Mouse (Mus musculus): ENCODE results near the gene Hhatl. TPM values are rescaled to one million over a fixed set of nuclear protein-coding genes. Genes with fewer than 3 reads are reported as not detected.

The Hhatl gene
- polyA plus RNA-seq, 1 experiment from 2014 or later: not detected

DNA sequence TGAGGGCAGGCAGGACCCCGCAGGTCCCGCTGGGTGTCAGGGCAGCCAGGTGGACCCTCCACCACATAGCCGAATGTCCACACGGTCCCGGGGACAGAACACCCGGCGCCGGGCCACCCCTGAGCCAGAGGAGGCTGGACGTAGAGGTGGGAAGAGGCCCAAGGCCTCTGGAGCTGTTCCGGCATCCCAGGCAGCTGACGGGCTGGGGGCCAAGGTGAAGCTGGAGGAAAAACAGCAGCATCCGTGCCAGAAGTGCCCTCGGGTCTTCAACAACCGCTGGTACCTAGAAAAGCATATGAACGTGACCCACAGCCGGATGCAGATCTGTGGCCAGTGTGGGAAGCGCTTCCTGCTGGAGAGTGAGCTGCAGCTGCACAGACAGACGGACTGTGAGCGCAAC lies 28.6 kb downstream of the Hhatl start:
- 89% methylated on average over 19 of the region's 19 CpGs for WGBS
- no peak for ATAC-seq (ENCODE audit: low FRiP score)
- Histone ChIP-seq H3K4me2 (replicated peaks) (no peak overlapping the region), H3K36me3 (replicated peaks; ENCODE audit: control insufficient read depth, insufficient read depth) (peaks cover 60% of the 10 kb centered on the region), H3K27me3 (ENCODE audit: control insufficient read depth, insufficient read depth, low read length) (no peaks in the 10 kb centered on the region), H3K4me1 (replicated peaks; ENCODE audit: control insufficient read depth, insufficient read depth, low read length) (peaks cover 22% of the 10 kb centered on the region), H3K27ac (no peak overlapping the region), H3K9ac (no peak overlapping the region), H3K4me3 (replicated peaks; ENCODE audit: low read length) (no peak overlapping the region), H3K9me3 (ENCODE audit: control insufficient read depth, low read length) (no peaks in the 10 kb centered on the region)
- no peak for DNase-seq (ENCODE audit: low spot score)

DNA sequence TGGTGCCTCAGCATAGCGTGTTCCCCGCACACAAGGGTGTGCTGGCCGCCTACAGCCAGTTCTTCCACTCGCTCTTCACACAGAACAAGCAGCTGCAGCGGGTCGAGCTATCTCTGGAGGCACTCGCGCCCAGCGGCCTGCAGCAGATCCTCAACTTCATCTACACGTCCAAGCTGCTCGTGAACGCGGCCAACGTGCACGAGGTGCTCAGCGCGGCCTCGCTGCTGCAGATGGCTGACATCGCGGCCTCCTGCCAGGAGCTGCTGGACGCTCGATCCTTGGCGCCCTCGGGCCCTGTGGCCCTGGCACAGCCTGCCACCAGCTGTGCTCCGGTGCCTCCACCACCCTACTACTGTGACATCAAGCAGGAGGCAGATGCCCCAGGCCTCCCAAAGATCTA lies 29.5 kb downstream of the Hhatl start:
- no peaks in the 10 kb centered on the region for H3K27me3 ChIP-seq (ENCODE audit: control insufficient read depth, insufficient read depth, low read length)
- no peak overlapping the region for H3K27ac ChIP-seq
- no peaks in the 10 kb centered on the region for H3K9me3 ChIP-seq (ENCODE audit: control insufficient read depth, low read length)
- no peak for ATAC-seq (ENCODE audit: low FRiP score)
- no peak overlapping the region for H3K9ac ChIP-seq
- peaks cover 31% of the 10 kb centered on the region for H3K4me1 ChIP-seq (replicated peaks; ENCODE audit: control insufficient read depth, insufficient read depth, low read length)
- H3K4me2 ChIP-seq (replicated peaks): no peak overlapping the region
- WGBS: 89% methylated on average over 25 of the region's 25 CpGs
- H3K4me3 ChIP-seq (replicated peaks; ENCODE audit: low read length): no peak overlapping the region
- H3K36me3 ChIP-seq (replicated peaks; ENCODE audit: control insufficient read depth, insufficient read depth): peaks cover 51% of the 10 kb centered on the region
- DNase-seq (ENCODE audit: low spot score): no peak

DNA sequence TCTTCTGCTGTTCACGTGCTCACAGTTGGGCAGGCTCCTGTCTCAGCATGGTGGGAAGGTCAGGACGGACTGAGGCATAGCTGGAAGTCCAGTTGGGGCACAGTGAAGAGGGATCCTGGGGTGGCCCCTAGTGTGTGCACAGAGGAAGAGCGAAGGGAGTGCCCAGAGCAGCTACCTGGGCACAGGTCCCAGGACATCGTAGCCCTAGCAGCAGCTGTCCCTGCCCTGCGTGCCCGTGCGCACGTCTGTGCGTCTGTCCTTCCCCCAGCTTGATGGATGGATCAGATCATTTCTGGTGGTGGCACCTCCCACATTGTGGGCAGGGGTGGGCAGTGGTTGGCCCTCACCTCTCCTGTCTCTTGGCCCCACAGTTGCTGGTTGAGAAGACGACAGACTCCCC lies 30.1 kb downstream of the Hhatl start:
- Histone ChIP-seq H3K4me1 (replicated peaks; ENCODE audit: control insufficient read depth, insufficient read depth, low read length) (peaks cover 32% of the 10 kb centered on the region), H3K36me3 (replicated peaks; ENCODE audit: control insufficient read depth, insufficient read depth) (peaks cover 46% of the 10 kb centered on the region)
- no peak for ATAC-seq (ENCODE audit: low FRiP score)

DNA sequence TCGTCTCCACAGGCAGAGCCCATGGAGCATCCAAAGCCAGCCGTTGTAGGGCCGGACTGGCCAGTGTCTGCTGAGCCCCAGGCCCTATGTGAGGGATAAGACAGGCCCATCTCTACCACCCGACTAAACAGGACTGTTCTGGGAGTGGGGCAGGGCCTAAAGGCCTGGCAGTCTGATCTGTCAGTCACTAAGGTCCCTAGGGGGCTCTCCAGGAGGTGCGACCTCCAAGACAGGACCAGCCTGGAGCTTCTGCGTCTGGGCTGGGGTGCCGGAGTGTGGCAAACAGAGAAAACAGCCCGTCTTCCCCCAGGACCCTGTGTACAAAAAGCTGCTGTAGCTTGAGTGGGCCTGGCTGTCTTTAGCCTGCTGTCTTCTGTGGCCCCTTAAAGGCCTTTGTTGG lies 30.5 kb downstream of the Hhatl start:
- no peak overlapping the region for H3K27ac ChIP-seq
- H3K4me1 ChIP-seq (replicated peaks; ENCODE audit: control insufficient read depth, insufficient read depth, low read length): peaks cover 32% of the 10 kb centered on the region
- no peak for ATAC-seq (ENCODE audit: low FRiP score)
- H3K4me2 ChIP-seq (replicated peaks): 0 out of 2 replicates have a peak overlapping the region, but pooled peaks have one; percentile 18
- peaks cover 44% of the 10 kb centered on the region for H3K36me3 ChIP-seq (replicated peaks; ENCODE audit: control insufficient read depth, insufficient read depth)
- no peaks in the 10 kb centered on the region for H3K27me3 ChIP-seq (ENCODE audit: control insufficient read depth, insufficient read depth, low read length)
- no peak for DNase-seq (ENCODE audit: low spot score)
- H3K4me3 ChIP-seq (replicated peaks; ENCODE audit: low read length): no peak overlapping the region
- H3K9ac ChIP-seq: peak overlapping the region; percentile 26; the same call in 1 of the 2 replicates
- WGBS: 59% methylated on average over 8 of the region's 8 CpGs
- no peaks in the 10 kb centered on the region for H3K9me3 ChIP-seq (ENCODE audit: control insufficient read depth, low read length)

More for the DNA sequence above, 30.1 kb downstream of the Hhatl start:
- H3K9ac ChIP-seq: no peak overlapping the region
- no peaks in the 10 kb centered on the region for H3K9me3 ChIP-seq (ENCODE audit: control insufficient read depth, low read length)
- no peak for DNase-seq (ENCODE audit: low spot score)
- 89% methylated on average over 10 of the region's 10 CpGs for WGBS
- H3K27ac ChIP-seq: no peak overlapping the region
- no peak overlapping the region for H3K4me3 ChIP-seq (replicated peaks; ENCODE audit: low read length)
- H3K4me2 ChIP-seq (replicated peaks): no peak overlapping the region
- H3K27me3 ChIP-seq (ENCODE audit: control insufficient read depth, insufficient read depth, low read length): no peaks in the 10 kb centered on the region

DNA sequence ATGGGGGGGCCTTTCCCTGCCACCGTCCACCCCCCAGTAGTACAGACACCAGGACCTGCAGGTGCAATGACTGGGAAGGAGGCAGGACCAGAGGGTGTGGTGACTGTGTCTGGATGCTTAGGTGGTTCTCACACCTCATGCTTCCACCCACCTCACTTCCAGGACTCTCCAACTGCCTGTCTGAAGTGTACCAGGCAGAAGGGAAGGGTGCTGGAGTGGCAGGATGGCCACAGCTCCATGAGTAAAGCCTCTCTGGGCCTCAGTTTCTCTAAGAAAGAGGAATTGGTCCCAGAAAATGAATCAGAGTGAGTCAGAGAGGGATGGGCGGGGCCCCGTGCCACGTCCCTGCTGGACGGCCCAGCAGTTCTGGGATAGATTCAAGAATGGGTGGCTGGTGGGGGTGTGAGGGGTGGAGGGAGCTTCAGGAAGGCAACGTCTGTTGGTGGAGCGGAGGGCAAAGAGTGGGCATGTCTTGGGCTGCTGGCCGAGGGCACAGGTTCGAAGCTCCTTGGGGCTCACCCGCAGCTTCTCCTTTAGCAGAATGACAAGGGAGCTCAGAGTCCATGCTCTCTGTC lies 31.1 kb downstream of the Hhatl start:
- Histone ChIP-seq H3K27ac (peak overlapping the region; percentile 87), H3K4me2 (replicated peaks) (peak overlapping the region; percentile 93), H3K4me3 (replicated peaks; ENCODE audit: low read length) (peak overlapping the region; percentile 94), H3K9ac (peak overlapping the region; percentile 95), H3K27me3 (ENCODE audit: control insufficient read depth, insufficient read depth, low read length) (no peaks in the 10 kb centered on the region), H3K4me1 (replicated peaks; ENCODE audit: control insufficient read depth, insufficient read depth, low read length) (peaks cover 32% of the 10 kb centered on the region), H3K36me3 (replicated peaks; ENCODE audit: control insufficient read depth, insufficient read depth) (peaks cover 45% of the 10 kb centered on the region), H3K9me3 (ENCODE audit: control insufficient read depth, low read length) (no peaks in the 10 kb centered on the region)
- no peak for DNase-seq (ENCODE audit: low spot score)
- no peak for ATAC-seq (ENCODE audit: low FRiP score)
- 59% methylated on average over 10 of the region's 10 CpGs for WGBS

DNA sequence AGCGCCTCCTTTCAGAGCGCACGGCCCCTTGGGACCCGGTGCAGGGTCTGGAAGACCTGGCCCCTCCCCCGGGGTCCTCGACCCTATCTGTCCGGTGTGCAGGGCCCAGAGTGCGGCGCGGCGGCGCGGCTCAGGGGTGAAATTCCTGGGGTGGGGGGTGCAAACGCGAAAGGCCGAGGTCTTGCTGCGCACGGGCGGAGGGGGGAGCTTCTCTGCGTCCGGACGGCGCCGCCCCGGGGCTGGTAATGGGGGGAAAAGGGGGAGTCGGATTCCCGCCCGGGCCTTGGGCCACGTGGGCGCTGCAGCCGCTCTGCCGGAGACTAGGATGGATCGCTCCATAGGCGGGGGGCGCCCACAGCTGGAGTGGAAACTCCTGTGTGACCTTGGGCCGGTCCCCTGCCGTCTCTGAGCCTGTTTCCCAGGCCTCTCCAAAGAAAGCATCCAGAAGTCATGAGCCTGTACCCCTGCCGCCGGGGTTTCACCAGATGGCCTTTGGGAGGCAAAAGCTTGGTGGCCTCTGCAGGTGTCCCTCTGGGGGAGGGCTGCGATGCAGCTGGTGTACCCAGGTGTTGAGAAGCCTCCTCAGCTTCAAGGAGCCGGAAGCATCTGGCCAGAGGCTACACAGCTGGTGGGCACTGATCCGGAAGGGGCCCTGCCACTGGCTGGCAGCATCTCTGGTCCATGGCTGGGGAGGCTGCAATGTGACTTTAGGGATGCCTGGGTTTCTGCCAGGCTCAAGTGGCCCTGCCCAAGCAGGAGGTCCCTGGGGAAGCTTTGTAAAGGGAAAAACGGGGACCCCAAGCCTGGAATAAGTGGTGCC lies 31.8 kb downstream of the Hhatl start:
- Histone ChIP-seq H3K27me3 (ENCODE audit: control insufficient read depth, insufficient read depth, low read length) (no peaks in the 10 kb centered on the region), H3K9me3 (ENCODE audit: control insufficient read depth, low read length) (no peaks in the 10 kb centered on the region), H3K36me3 (replicated peaks; ENCODE audit: control insufficient read depth, insufficient read depth) (peaks cover 45% of the 10 kb centered on the region), H3K27ac (peak overlapping the region; percentile 87), H3K4me1 (replicated peaks; ENCODE audit: control insufficient read depth, insufficient read depth, low read length) (peaks cover 32% of the 10 kb centered on the region), H3K4me2 (replicated peaks) (peak overlapping the region; percentile 93), H3K4me3 (replicated peaks; ENCODE audit: low read length) (peak overlapping the region; percentile 94), H3K9ac (peak overlapping the region; percentile 95)
- ATAC-seq (ENCODE audit: low FRiP score): peak; percentile 22
- WGBS: under 1% methylated on average over 41 of the region's 43 CpGs
- peak; percentile 50 for DNase-seq (ENCODE audit: low spot score)

DNA sequence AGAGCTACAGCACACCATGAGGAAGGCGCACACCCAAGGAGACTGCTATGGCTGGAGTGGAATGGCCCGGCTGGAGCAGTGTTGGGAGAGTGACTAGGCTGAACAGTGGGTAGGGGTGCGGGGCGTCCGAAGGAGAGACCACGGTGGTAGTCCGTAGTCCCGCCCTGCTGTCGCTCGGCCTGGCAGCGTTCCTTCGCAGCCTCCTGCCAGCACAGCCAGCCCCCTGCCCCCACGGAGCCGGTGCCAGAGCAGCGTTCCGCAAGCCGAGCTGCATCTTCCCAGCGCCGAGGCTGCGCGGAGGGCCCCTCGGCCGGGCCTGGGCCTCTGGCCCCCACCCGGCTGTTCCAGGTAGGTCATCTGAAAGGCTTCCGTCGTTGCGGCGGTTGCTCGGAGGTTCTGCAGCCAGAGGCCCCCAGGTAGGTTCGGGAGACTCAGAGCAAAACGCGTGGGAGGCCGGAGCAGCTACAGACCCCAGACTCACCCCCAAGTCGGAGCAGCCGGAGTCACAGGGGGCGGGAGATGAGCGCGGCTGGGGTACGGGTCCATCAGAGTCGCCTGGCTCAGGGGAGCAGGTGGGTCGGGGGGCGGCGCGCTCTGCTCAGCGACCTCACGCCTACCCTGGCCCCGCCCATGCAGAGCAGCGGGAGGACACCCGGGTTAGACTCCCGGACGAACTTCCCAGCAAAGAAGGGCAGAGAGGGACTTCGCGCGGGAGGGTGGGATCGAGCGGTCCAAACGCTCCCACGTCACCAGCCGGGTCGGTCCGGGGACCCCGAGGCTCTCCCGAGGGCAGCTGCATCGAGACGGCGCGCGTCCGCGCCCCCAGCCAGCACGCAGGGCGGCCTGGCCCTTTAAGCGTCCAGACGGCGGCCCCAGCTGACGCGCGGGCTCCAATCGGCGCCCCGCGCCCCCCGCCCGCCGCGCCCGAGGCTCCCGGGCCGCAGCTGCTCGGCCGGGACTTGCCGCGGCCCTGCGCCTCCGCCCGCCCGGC lies 32.9 kb downstream of the Hhatl start, which contains the start of gene Zfp651:
Zfp651 (plus strand) TSS at position 240 of the 991 bp plus-strand sequence.
- Histone ChIP-seq H3K4me1 (replicated peaks; ENCODE audit: control insufficient read depth, insufficient read depth, low read length) (peaks cover 32% of the 10 kb centered on the region), H3K36me3 (replicated peaks; ENCODE audit: control insufficient read depth, insufficient read depth) (peaks cover 45% of the 10 kb centered on the region), H3K9ac (peak within 1 kb of the TSS; percentile 95), H3K4me2 (replicated peaks) (peak within 1 kb of the TSS; percentile 93), H3K9me3 (ENCODE audit: control insufficient read depth, low read length) (no peaks in the 10 kb centered on the region), H3K27ac (peak within 1 kb of the TSS; percentile 87), H3K4me3 (replicated peaks; ENCODE audit: low read length) (peak within 1 kb of the TSS; percentile 94), H3K27me3 (ENCODE audit: control insufficient read depth, insufficient read depth, low read length) (no peaks in the 10 kb centered on the region)
- ATAC-seq (ENCODE audit: low FRiP score) (peak; percentile 85), DNase-seq (ENCODE audit: low spot score) (peak; percentile 79)
- WGBS: under 1% methylated on average over 63 of the region's 97 CpGs

DNA sequence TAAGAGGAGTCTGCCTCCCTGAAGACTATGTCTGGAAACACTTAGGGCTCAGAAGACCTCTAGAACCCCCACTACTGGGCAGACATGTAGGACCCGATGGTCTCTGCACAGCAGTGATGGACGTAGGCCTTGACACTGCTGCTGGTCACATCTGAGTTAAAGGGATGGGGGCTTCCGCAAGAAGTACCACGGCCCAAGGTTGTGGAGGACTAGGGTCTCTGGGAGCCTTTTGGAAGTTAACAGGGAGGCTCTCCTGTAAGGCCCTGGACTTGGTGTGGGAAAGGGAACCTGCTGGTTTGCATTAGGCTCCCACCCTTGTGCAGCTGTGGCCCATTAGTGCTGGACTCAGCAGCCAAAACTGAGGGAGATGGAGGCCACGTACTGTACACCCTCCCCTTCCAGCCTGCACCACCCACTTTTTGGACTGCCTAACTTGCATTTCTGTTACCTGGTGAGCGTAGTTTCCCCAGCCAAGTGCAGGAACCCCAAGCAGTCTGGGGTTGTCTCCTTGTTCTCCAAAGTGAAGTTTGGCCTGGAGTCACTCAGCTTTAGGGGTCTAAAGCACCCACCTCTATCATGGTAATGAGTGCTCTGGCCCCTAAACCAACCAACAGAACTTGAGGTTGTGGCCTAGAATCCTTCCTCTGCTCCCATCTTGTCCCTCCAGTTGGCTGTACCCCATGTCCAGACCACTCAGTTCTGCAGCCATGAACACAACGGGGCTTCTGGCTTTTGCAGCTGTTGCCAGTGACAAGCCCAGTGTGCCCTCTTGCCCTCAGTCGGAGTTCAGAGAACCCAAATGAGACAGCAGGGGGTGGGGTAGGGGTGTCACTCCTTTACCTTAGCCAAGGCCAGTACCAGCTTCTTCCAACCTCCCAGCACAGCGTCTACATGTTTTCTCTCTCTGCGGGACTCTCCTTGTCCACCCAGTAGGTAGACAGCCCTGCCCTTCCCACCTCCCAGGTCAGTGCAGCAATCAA lies 34.2 kb downstream of the Hhatl start:
- H3K9me3 ChIP-seq (ENCODE audit: control insufficient read depth, low read length): no peaks in the 10 kb centered on the region
- H3K36me3 ChIP-seq (replicated peaks; ENCODE audit: control insufficient read depth, insufficient read depth): peaks cover 45% of the 10 kb centered on the region
- DNase-seq (ENCODE audit: low spot score): no peak
- peak overlapping the region; percentile 95 for H3K9ac ChIP-seq
- H3K27ac ChIP-seq: peak overlapping the region; percentile 87
- H3K27me3 ChIP-seq (ENCODE audit: control insufficient read depth, insufficient read depth, low read length): no peaks in the 10 kb centered on the region
- WGBS: 55% methylated on average over 10 of the region's 10 CpGs
- peak overlapping the region; percentile 93 for H3K4me2 ChIP-seq (replicated peaks)
- ATAC-seq (ENCODE audit: low FRiP score): no peak
- peaks cover 32% of the 10 kb centered on the region for H3K4me1 ChIP-seq (replicated peaks; ENCODE audit: control insufficient read depth, insufficient read depth, low read length)
- H3K4me3 ChIP-seq (replicated peaks; ENCODE audit: low read length): peak overlapping the region; percentile 94

Measured in hindbrain, embryonic 14.5 days (tissue).